Mouse (Mus musculus): Measurements from ENCODE around the gene Klk6.

Klk6 gene

DNA sequence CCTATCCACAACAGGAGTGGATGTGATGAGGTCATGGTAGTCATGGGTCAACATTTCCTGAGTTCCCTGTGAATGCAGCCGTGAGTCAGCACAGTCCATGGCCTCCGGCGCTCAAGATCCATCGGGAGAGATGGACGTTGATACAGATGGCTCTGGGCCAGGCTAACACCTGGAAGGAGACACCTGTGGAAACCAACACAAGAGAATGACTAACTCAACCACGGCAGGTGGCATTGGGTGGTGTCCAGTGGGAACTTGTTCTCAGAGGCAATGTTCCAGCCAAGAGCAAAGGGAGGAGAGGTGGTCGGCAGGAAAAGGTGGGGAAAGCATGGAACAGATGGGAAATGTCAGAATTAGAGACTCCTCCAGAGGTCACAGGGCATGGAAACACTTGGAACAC is 2.7 kb upstream of the Klk6 start:
- DNase-seq (ENCODE audit: low spot score in 2 of 2) = no peak

GRCm38 (mm10) chr7:43826056-43826455 is 1.8 kb downstream of the Klk6 start:
- no peak for DNase-seq (ENCODE audit: low spot score in 2 of 2)

DNA sequence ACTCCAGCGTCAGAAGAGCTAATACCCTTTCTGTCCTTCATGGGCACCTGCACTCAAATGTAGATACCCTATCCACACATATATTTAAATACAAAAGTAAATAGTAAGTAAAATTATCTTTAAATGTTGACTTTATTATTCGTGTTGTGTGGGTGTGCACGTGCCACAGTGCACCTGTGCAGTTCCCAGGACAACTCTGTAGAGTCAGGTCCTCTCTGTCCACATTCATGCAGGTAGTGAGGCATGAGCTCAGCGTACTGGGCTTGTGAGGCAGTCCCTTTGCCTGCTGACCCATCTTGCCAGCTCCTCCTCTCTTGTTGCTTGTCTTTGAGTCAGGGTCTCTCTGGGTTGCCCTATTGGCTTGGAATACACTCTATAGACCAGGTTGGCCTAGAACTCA is 3.4 kb downstream of the Klk6 start:
- no peak for DNase-seq (ENCODE audit: low spot score in 2 of 2)

DNA sequence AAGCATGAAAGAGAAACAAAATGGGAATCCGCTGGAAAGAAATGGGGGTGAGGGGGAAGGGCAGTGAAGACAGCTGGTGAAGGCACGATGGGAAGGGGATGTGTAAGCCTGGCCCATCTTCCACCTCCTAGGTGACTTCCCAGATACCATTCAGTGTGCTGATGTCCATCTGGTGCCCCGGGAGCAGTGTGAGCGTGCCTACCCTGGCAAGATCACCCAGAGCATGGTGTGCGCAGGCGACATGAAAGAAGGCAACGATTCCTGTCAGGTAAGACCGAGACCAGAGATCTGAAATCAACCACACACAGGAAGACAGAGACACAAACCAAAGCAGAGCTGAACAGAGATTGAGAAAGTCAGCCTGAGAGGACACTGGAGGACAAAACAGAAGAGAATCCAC is 4.7 kb downstream of the Klk6 start:
- DNase-seq (ENCODE audit: low spot score in 2 of 2) = no peak

GRCm38 (mm10) chr7:43841701-43842100 is 17.4 kb downstream of the Klk6 start, which contains the start of gene Klk5:
TSS of gene Klk5 (plus strand) at chr7:43841971.
- DNase-seq (ENCODE audit: low spot score in 2 of 2) = no peak

- DNase-seq (ENCODE audit: low spot score in 2 of 2) = no peak
Measured at GRCm38 (mm10) chr7:43843801-43844200, 19.5 kb downstream of the Klk6 start.

DNA sequence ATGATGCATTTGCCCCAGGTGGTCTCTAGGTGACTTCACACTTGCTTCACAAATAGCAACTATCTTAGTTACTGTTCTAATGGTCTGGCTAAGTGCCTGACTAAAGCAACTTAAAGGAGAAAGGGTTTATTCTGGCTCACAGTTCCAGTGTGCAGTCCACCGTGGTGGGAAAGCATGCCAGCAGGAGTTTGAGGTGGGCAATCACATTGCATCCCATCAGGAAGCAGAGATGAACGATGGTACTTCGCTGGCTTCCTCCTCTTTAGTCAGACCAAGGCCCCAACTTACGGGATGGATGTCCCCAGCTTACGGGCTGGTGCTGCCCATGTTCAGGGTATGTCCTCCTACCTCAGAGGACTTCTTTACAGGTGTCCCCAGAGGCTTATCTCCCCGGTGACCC is 27.3 kb downstream of the Klk6 start:
- DNase-seq (ENCODE audit: low spot score in 2 of 2) = no peak

- DNase-seq (ENCODE audit: low spot score in 2 of 2) = no peak
Measured at GRCm38 (mm10) chr7:43854642-43855380, 30.5 kb downstream of the Klk6 start.

DNA sequence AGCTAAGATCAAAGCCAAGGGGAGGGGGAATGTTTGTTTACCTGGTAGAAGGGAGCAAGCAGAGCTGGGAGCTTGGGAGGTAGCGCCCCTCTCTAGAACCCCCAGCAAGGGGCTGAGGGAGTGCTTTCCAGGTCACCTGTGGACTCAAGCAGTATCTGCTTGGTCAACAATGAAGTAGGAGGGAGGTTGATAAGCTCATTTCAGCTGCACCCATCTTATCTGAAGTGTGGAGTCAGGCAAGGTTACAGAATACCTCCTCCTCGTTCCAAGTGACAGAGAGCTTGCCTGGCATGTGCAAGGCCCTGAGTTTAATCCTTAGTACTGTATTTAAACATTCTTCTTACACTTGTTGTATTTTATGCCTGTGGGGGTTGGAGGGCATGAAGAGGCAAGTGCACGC is 31.4 kb downstream of the Klk6 start:
- DNase-seq (ENCODE audit: low spot score in 2 of 2) = no peak

- DNase-seq (ENCODE audit: low spot score in 2 of 2) = no peak
Measured at GRCm38 (mm10) chr7:43856307-43856706, 32.0 kb downstream of the Klk6 start.

DNA sequence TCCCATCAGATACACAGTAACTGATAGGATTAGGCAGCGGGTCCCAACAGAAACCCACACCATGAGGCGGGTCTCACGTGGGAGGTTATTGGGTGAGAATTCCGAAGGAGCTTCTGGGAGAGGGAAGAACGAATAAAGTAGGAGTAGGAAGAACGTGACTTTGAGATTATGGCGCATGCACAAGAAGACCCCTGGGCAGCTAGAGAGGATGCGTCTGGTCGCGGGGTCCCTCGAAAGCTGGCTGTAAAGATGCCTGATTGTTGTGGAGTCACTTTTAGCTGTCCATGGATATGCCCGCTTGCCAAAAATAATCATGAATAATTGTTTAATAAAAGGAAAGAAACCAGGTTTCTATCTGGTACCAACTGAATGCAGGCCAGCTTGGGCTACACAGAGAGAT is 33.2 kb downstream of the Klk6 start:
- no peak for DNase-seq (ENCODE audit: low spot score in 2 of 2)

DNA sequence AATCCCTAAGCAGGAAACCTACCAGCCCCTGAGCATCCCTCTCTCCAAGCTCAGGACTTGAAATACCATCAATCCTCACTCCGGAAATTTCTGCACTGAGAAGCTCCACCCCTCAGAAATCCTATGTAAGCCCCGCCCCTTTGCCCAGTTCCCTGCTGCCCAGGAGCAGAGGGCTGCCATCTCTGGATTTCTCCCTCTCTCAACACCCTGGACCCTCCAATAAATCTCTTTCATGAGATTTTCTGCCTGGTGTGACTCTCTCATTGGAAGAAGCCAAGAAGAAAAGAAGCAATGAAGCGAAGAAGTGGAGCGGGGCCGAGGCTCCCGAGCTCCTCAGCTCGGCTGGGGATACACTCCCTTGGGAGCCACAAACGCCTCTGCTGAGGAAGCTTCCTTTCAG is 36.1 kb downstream of the Klk6 start:
- no peak for DNase-seq (ENCODE audit: low spot score in 2 of 2)

GRCm38 (mm10) chr7:43873237-43873636 is 48.9 kb downstream of the Klk6 start:
- peak; percentile 56 to 76 for DNase-seq (ENCODE audit: low spot score in 2 of 2)

- no peak for DNase-seq (ENCODE audit: low spot score in 2 of 2)
Measured at GRCm38 (mm10) chr7:43873674-43874073, 49.4 kb downstream of the Klk6 start.

- no peak for DNase-seq (ENCODE audit: low spot score in 2 of 2)
Measured at GRCm38 (mm10) chr7:43874868-43875375, 50.6 kb downstream of the Klk6 start.

DNA sequence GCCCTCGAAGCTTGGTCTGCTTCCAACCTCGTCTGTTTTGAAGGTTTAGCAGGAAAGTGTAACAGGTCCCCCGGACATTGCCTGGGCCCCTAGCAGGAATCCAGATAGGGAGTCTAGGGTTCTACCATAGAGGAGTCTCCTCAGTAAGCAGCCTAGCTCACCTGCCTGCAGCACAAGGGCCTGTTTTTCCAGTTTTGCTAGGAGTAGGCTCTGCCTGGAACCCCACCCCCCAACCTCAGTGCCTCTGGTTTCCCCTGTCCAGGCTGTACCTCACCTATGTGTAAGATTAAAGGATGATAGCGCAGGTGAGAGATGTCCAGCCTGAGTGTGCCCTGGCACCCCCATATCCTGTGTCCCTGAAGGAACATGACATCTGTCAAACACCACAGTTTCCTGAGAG is 52.1 kb downstream of the Klk6 start:
- DNase-seq (ENCODE audit: low spot score in 2 of 2) = no peak

- no peak for DNase-seq (ENCODE audit: low spot score in 2 of 2)
Measured at GRCm38 (mm10) chr7:43878281-43878680, 54.0 kb downstream of the Klk6 start.

DNA sequence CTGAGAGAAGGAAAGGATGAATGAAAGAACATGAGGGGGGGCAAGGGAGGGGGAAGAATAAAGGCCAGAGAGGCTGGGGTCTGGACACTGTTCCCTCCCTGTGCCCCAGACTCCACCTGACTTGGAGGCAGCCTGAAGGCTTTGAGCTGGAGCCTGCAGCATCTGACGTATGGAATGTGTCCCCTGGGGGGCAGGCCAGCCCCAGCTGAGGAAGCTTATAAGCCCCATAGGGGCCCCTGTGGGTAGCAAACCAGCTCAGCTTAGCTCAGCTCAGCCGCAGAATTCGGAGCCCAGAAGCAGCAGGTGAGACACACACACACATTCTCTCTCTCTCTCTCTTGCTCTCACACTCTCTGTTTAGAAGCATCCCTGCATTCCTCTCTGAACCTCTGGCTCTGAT is 56.6 kb downstream of the Klk6 start, which contains the start of gene Klk4:
Klk4 (plus strand) TSS at position 249 of the 400 bp plus-strand sequence.
- DNase-seq (ENCODE audit: low spot score in 2 of 2) = no peak

Measured in frontal cortex, postnatal 25 days (tissue).